Mouse (Mus musculus) retina, adult 2 months (tissue): Measurements from ENCODE around the gene Myl12a.

Source experiments
- DNase-seq: peaks from one replicate; pipeline ENCODE4 v3.0.0-alpha.2; 2012; ENCODE audit warnings: low read depth, low spot score

Gene Myl12a

GRCm38 (mm10) chr17:71010646-71011242 lies 8.1 kb upstream of the Myl12a start:
- no peak for DNase-seq

- DNase-seq, result no peak
These were observed 7.1 kb upstream of the Myl12a start for GRCm38 (mm10) chr17:71009751-71010150.

GRCm38 (mm10) chr17:71008676-71009075 lies 6.0 kb upstream of the Myl12a start:
- DNase-seq, result no peak

- no peak for DNase-seq
These were observed 4.3 kb upstream of the Myl12a start for GRCm38 (mm10) chr17:71006976-71007375.

GRCm38 (mm10) chr17:71004186-71004960 lies 1.7 kb upstream of the Myl12a start:
- no peak for DNase-seq

- no peak for DNase-seq
These were observed 1.0 kb upstream of the Myl12a start for GRCm38 (mm10) chr17:71003721-71004120.

GRCm38 (mm10) chr17:71003112-71003511 lies 434 bp upstream of the Myl12a start:
- DNase-seq, result no peak

GRCm38 (mm10) chr17:71002081-71002743 lies 466 bp downstream of the Myl12a start, which contains the start of gene Myom1:
TSS of gene Myom1 (plus strand) at chr17:71002633.
- peak; percentile 91 for DNase-seq

- no peak for DNase-seq
These were observed 988 bp downstream of the Myl12a start for GRCm38 (mm10) chr17:71001699-71002080.

- DNase-seq, result no peak
These were observed 1.6 kb downstream of the Myl12a start for GRCm38 (mm10) chr17:71001067-71001466.

GRCm38 (mm10) chr17:71000255-71000654 lies 2.4 kb downstream of the Myl12a start:
- no peak for DNase-seq

GRCm38 (mm10) chr17:70999187-70999586 lies 3.5 kb downstream of the Myl12a start:
- no peak for DNase-seq

GRCm38 (mm10) chr17:70998400-70998975 lies 4.2 kb downstream of the Myl12a start:
- DNase-seq, result no peak

- no peak for DNase-seq
These were observed 4.8 kb downstream of the Myl12a start for GRCm38 (mm10) chr17:70997836-70998235.

- no peak for DNase-seq
These were observed 7.1 kb downstream of the Myl12a start for GRCm38 (mm10) chr17:70995551-70995950.

- DNase-seq, result no peak
These were observed 8.0 kb downstream of the Myl12a start for GRCm38 (mm10) chr17:70994671-70995070.

- DNase-seq, result no peak
These were observed 9.3 kb downstream of the Myl12a start for GRCm38 (mm10) chr17:70993385-70993807.

GRCm38 (mm10) chr17:70992662-70993061 lies 10.0 kb downstream of the Myl12a start:
- no peak for DNase-seq

- DNase-seq, result no peak
These were observed 10.7 kb downstream of the Myl12a start for GRCm38 (mm10) chr17:70991706-70992625.

- DNase-seq, result peak; percentile 66
These were observed 12.0 kb downstream of the Myl12a start for GRCm38 (mm10) chr17:70990403-70991303.
